Mouse (Mus musculus) olfactory bulb, adult 2 months (tissue): ENCODE measurements around the gene Fam83f.

Experiments used
- CTCF ChIP-seq: fragments of 200-500 bp; IDR thresholded peaks from 2 replicates; pipeline ENCODE4 v1.5.1; 2012; ENCODE audit warnings: low read depth, mild to moderate bottlenecking, low read length, moderate library complexity; ENCODE audit not compliant: insufficient read depth
- POLR2A ChIP-seq: fragments of 200-500 bp; IDR thresholded peaks from 2 replicates; pipeline ENCODE4 v1.6.1; 2012; ENCODE audit warnings: mild to moderate bottlenecking, low read depth, low read length, moderate library complexity; ENCODE audit not compliant: insufficient read depth

GRCm38 (mm10) chr15:80653865-80654264, 17.8 kb upstream of the Fam83f start:
- TF ChIP-seq CTCF (no peak), POLR2A (no peak)
